Mouse (Mus musculus) lung, postnatal 0 days (tissue): ENCODE data around the gene Cluh.

Experiments used
- CTCF ChIP-seq: IDR thresholded peaks from 2 replicates; pipeline ENCODE4 v1.5.1; 2016; ENCODE audit warnings: antibody characterized with exemption, mild to moderate bottlenecking
- EP300 ChIP-seq: IDR thresholded peaks from 2 replicates; pipeline ENCODE4 v1.6.1; 2016; ENCODE audit warnings: antibody characterized with exemption, mild to moderate bottlenecking, control low read depth

GRCm38 (mm10) chr11:74662221-74662620, 12.9 kb downstream of the Cluh start:
- TF ChIP-seq CTCF: no peak
- no peak for TF ChIP-seq EP300
